Mouse (Mus musculus): ENCODE measurements around the gene Itgbl1. TPM values are rescaled to one million over a fixed set of nuclear protein-coding genes. Genes with fewer than 3 reads are reported as not detected.
"Not testable (repeated sequence)": the region's sequence is repeated elsewhere in the genome, so short reads cannot be mapped to it uniquely, and the experiment has no call there.

The Itgbl1 gene
- polyA plus RNA-seq (2014; fragmentation: Nextera tagmentation; extraction: Ambion mirVana), result 0.08 TPM in 1 of 2 replicates, not detected in the other

DNA sequence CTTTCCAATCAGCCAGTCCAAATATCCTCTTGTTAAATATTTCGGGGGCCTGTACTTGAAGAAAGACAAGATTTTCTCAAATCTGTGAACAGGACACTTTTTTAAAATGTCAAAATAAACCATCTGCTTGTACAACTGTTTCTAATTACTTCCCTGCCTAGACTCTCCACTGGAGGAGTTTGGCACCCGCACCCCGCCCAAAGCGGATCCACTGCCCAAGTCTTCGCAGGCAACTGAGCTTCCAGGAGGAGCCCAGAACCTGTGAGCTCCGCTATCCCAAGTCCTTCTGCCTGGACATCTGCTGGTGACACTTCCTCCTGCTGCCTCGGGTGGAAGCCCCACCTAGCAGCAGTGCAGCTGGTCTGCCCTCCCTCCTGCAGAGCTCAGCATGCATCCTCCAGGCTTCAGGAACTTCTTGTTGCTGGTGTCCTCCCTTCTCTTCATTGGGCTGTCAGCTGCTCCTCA, at the start of gene Itgbl1:
Gene Itgbl1, plus strand, starts transcription at position 51 of the 465 bp plus-strand sequence.
- H3K36me3 ChIP-seq (ENCODE audit: control insufficient read depth, insufficient read depth, low read length), result no peaks in the 10 kb centered on the region
- H3K27me3 ChIP-seq (replicated peaks; ENCODE audit: control insufficient read depth, insufficient read depth, low read length), result no peaks in the 10 kb centered on the region
- WGBS, result 44% methylated on average over 7 of the region's 7 CpGs
- no peaks in the 10 kb centered on the region for H3K4me1 ChIP-seq (replicated peaks; ENCODE audit: control insufficient read depth, insufficient read depth, low read length)
- H3K4me3 ChIP-seq (ENCODE audit: low read depth, low read length), result no peak within 1 kb of the TSS
- H3K9ac ChIP-seq (ENCODE audit: low read depth, low read length), result no peak within 1 kb of the TSS
- H3K4me2 ChIP-seq, result no peak within 1 kb of the TSS
- H3K27ac ChIP-seq (ENCODE audit: low read depth, low read length), result no peak within 1 kb of the TSS
- DNase-seq (ENCODE audit: low spot score) (no peak), ATAC-seq (replicated peaks; ENCODE audit: low FRiP score) (no peak)
- no peaks in the 10 kb centered on the region for H3K9me3 ChIP-seq (ENCODE audit: control insufficient read depth, low read length)

DNA sequence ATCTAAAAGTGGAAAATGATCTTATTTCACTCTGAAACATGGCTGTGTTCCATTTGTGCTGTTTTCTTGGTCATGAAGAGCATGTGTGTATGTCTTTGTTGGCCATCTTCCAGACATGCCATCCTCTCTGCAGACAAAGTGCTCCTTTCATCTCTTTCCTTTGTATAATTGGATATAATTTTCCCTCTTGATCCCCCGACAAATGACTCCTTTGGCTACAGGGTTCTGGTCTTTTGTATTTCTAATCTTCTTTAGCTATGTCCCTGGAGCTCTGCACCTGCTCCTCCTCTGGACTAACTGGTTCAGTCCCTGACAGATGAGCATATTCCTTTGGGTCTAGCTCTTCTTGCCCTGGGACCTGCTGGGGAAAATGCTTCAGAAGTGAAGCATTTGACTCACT, 36.8 kb upstream of the Itgbl1 start:
- H3K27me3 ChIP-seq (replicated peaks; ENCODE audit: control insufficient read depth, insufficient read depth, low read length), result peaks cover 12% of the 10 kb centered on the region
- H3K4me3 ChIP-seq (ENCODE audit: low read depth, low read length), result no peak overlapping the region
- no peaks in the 10 kb centered on the region for H3K4me1 ChIP-seq (replicated peaks; ENCODE audit: control insufficient read depth, insufficient read depth, low read length)
- no peaks in the 10 kb centered on the region for H3K9me3 ChIP-seq (ENCODE audit: control insufficient read depth, low read length)
- no peak for DNase-seq (ENCODE audit: low spot score)
- no peak overlapping the region for H3K27ac ChIP-seq (ENCODE audit: low read depth, low read length)
- no peak overlapping the region for H3K4me2 ChIP-seq
- no peaks in the 10 kb centered on the region for H3K36me3 ChIP-seq (ENCODE audit: control insufficient read depth, insufficient read depth, low read length)
- no peak for ATAC-seq (replicated peaks; ENCODE audit: low FRiP score)
- WGBS, result 78% methylated on average over 1 of the region's 1 CpGs
- no peak overlapping the region for H3K9ac ChIP-seq (ENCODE audit: low read depth, low read length)

GRCm38 (mm10) chr14:123626501-123627179, 33.1 kb upstream of the Itgbl1 start, which contains the start of gene Nalcn:
Nalcn (minus strand) TSS chr14:123627144.
- WGBS, result 4% methylated on average over 47 of the region's 47 CpGs
- no peaks in the 10 kb centered on the region for H3K36me3 ChIP-seq (ENCODE audit: control insufficient read depth, insufficient read depth, low read length)
- H3K4me2 ChIP-seq, result peak within 1 kb of the TSS; percentile 63
- no peak within 1 kb of the TSS for H3K27ac ChIP-seq (ENCODE audit: low read depth, low read length)
- no peaks in the 10 kb centered on the region for H3K9me3 ChIP-seq (ENCODE audit: control insufficient read depth, low read length)
- ATAC-seq (replicated peaks; ENCODE audit: low FRiP score) (no peak), DNase-seq (ENCODE audit: low spot score) (peak; percentile 33)
- no peak within 1 kb of the TSS for H3K9ac ChIP-seq (ENCODE audit: low read depth, low read length)
- no peaks in the 10 kb centered on the region for H3K4me1 ChIP-seq (replicated peaks; ENCODE audit: control insufficient read depth, insufficient read depth, low read length)
- peaks cover 12% of the 10 kb centered on the region for H3K27me3 ChIP-seq (replicated peaks; ENCODE audit: control insufficient read depth, insufficient read depth, low read length)
- H3K4me3 ChIP-seq (ENCODE audit: low read depth, low read length), result peak within 1 kb of the TSS; percentile 37

GRCm38 (mm10) chr14:123627180-123627562, 32.6 kb upstream of the Itgbl1 start:
- whole genome bisulfite sequencing, result 61% methylated on average over 3 of the region's 3 CpGs
- H3K9ac ChIP-seq (ENCODE audit: low read depth, low read length), result no peak overlapping the region
- peak overlapping the region; percentile 37; the same call in 1 of the 2 replicates for H3K4me3 ChIP-seq (ENCODE audit: low read depth, low read length)
- DNase-seq (ENCODE audit: low spot score) (no peak), ATAC-seq (replicated peaks; ENCODE audit: low FRiP score) (no peak)
- H3K9me3 ChIP-seq (ENCODE audit: control insufficient read depth, low read length), result no peaks in the 10 kb centered on the region
- no peaks in the 10 kb centered on the region for H3K4me1 ChIP-seq (replicated peaks; ENCODE audit: control insufficient read depth, insufficient read depth, low read length)
- H3K4me2 ChIP-seq, result peak overlapping the region; percentile 63
- no peaks in the 10 kb centered on the region for H3K36me3 ChIP-seq (ENCODE audit: control insufficient read depth, insufficient read depth, low read length)
- H3K27me3 ChIP-seq (replicated peaks; ENCODE audit: control insufficient read depth, insufficient read depth, low read length), result peaks cover 12% of the 10 kb centered on the region
- no peak overlapping the region for H3K27ac ChIP-seq (ENCODE audit: low read depth, low read length)

DNA sequence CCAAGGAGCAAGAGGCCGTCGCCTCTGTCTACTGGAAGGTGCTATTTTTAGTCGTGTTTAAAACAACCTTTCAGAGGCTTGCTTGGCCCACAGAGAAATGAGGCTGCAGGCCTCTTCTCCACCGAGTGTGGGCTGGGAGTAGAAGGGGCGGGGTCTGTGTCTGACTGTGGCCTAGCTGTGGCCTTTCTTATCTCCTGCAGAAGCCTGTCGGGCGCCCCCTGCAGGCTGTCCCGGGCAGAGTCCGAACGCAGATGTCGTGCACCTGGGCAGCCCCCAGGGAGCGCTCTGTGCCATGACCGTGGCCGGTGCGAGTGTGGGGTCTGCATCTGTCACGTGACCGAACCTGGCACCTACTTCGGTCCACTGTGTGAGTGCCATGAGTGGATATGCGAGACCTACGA, 1.3 kb downstream of the Itgbl1 start:
- H3K9ac ChIP-seq (ENCODE audit: low read depth, low read length), result no peak overlapping the region
- 22% methylated on average over 20 of the region's 20 CpGs for WGBS
- H3K27me3 ChIP-seq (replicated peaks; ENCODE audit: control insufficient read depth, insufficient read depth, low read length), result no peaks in the 10 kb centered on the region
- DNase-seq (ENCODE audit: low spot score) (peak; percentile 46), ATAC-seq (replicated peaks; ENCODE audit: low FRiP score) (peak; percentile 77)
- H3K4me2 ChIP-seq, result no peak overlapping the region
- H3K27ac ChIP-seq (ENCODE audit: low read depth, low read length), result no peak overlapping the region
- no peak overlapping the region for H3K4me3 ChIP-seq (ENCODE audit: low read depth, low read length)
- no peaks in the 10 kb centered on the region for H3K4me1 ChIP-seq (replicated peaks; ENCODE audit: control insufficient read depth, insufficient read depth, low read length)
- H3K9me3 ChIP-seq (ENCODE audit: control insufficient read depth, low read length), result no peaks in the 10 kb centered on the region
- H3K36me3 ChIP-seq (ENCODE audit: control insufficient read depth, insufficient read depth, low read length), result no peaks in the 10 kb centered on the region

DNA sequence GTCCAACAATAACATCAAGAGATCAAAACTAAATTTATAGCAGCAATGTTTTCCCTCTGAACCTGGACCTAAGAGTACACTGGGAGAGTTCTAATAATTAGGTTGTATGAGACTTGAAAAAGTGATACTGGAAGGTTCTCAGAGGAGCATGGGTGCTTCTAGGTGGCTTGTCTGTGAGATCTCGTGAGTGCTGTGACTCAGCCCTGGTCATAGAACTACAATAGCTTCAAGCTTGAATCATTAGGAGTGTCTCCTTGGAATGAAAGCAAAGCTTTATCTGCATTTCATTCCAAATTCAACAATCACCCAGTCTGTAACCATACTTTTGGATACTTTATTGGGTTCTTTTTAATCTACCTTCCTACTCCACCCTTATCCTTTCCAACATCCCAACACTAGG, 2.6 kb downstream of the Itgbl1 start:
- Histone ChIP-seq H3K4me1 (replicated peaks; ENCODE audit: control insufficient read depth, insufficient read depth, low read length) (no peaks in the 10 kb centered on the region), H3K27ac (ENCODE audit: low read depth, low read length) (no peak overlapping the region), H3K4me3 (ENCODE audit: low read depth, low read length) (no peak overlapping the region), H3K36me3 (ENCODE audit: control insufficient read depth, insufficient read depth, low read length) (no peaks in the 10 kb centered on the region), H3K27me3 (replicated peaks; ENCODE audit: control insufficient read depth, insufficient read depth, low read length) (no peaks in the 10 kb centered on the region), H3K9me3 (ENCODE audit: control insufficient read depth, low read length) (no peaks in the 10 kb centered on the region), H3K9ac (ENCODE audit: low read depth, low read length) (no peak overlapping the region), H3K4me2 (no peak overlapping the region)
- WGBS, result 74% methylated on average over 1 of the region's 1 CpGs
- ATAC-seq (replicated peaks; ENCODE audit: low FRiP score) (no peak), DNase-seq (ENCODE audit: low spot score) (no peak)

DNA sequence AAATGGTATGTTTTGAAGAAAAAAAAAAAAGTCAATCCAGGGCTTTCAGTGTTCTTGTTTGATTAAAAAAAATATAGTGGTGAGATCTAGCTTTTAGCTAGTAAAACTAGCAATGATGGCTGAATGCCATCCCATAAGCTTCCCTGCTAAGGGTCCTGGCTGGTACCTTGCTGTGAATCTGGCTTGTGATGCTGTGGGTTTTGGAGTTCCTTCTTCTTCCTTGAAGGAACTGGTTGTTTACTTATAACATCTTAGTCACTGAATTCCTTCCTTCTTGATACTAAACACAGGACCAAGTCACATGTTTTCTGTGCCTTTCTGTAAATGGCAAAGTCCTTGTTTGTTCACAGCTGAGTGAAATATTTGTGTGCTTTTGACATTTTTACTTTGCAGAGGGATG, 3.4 kb downstream of the Itgbl1 start:
- Histone ChIP-seq H3K27me3 (replicated peaks; ENCODE audit: control insufficient read depth, insufficient read depth, low read length) (no peaks in the 10 kb centered on the region), H3K36me3 (ENCODE audit: control insufficient read depth, insufficient read depth, low read length) (no peaks in the 10 kb centered on the region), H3K9ac (ENCODE audit: low read depth, low read length) (no peak overlapping the region), H3K9me3 (ENCODE audit: control insufficient read depth, low read length) (no peaks in the 10 kb centered on the region), H3K27ac (ENCODE audit: low read depth, low read length) (no peak overlapping the region), H3K4me3 (ENCODE audit: low read depth, low read length) (no peak overlapping the region), H3K4me2 (no peak overlapping the region), H3K4me1 (replicated peaks; ENCODE audit: control insufficient read depth, insufficient read depth, low read length) (no peaks in the 10 kb centered on the region)
- ATAC-seq (replicated peaks; ENCODE audit: low FRiP score), result no peak
- DNase-seq (ENCODE audit: low spot score), result no peak

DNA sequence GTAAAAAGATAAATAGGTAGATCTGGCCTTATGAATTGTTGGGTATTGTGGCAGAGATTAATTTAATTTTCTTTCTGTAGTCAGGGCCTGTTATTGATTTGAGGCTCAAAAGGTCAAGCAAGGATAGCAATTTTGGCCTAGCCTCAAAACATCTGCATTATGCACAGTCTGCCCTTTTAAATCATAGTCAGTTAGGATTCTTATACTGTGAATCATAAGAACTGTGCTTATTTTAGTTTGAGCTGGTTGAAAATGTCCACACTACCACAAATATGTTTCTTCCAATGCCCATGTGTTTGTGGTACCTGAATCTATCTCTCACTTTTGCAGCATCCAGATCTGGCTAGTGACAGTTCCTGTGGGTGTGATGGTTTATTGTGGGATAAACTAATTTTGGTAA, 4.7 kb downstream of the Itgbl1 start:
- no peak for DNase-seq (ENCODE audit: low spot score)
- H3K27ac ChIP-seq (ENCODE audit: low read depth, low read length), result no peak overlapping the region
- no peaks in the 10 kb centered on the region for H3K27me3 ChIP-seq (replicated peaks; ENCODE audit: control insufficient read depth, insufficient read depth, low read length)
- H3K9ac ChIP-seq (ENCODE audit: low read depth, low read length), result no peak overlapping the region
- no peaks in the 10 kb centered on the region for H3K4me1 ChIP-seq (replicated peaks; ENCODE audit: control insufficient read depth, insufficient read depth, low read length)
- H3K4me3 ChIP-seq (ENCODE audit: low read depth, low read length), result no peak overlapping the region
- ATAC-seq (replicated peaks; ENCODE audit: low FRiP score), result no peak
- H3K9me3 ChIP-seq (ENCODE audit: control insufficient read depth, low read length), result no peaks in the 10 kb centered on the region
- no peak overlapping the region for H3K4me2 ChIP-seq
- no peaks in the 10 kb centered on the region for H3K36me3 ChIP-seq (ENCODE audit: control insufficient read depth, insufficient read depth, low read length)

GRCm38 (mm10) chr14:123671076-123671475, 11.3 kb downstream of the Itgbl1 start:
- not testable (repeated sequence) for H3K27ac ChIP-seq (ENCODE audit: low read depth, low read length); H3K36me3 ChIP-seq (ENCODE audit: control insufficient read depth, insufficient read depth, low read length); H3K4me1 ChIP-seq (replicated peaks; ENCODE audit: control insufficient read depth, insufficient read depth, low read length); DNase-seq (ENCODE audit: low spot score); H3K4me3 ChIP-seq (ENCODE audit: low read depth, low read length); H3K9me3 ChIP-seq (ENCODE audit: control insufficient read depth, low read length); H3K9ac ChIP-seq (ENCODE audit: low read depth, low read length); H3K4me2 ChIP-seq; H3K27me3 ChIP-seq (replicated peaks; ENCODE audit: control insufficient read depth, insufficient read depth, low read length); ATAC-seq (replicated peaks; ENCODE audit: low FRiP score)
- WGBS, result 70% methylated on average over 21 of the region's 21 CpGs
